Mouse (Mus musculus) kidney, postnatal 14 days (tissue): ENCODE results near the gene BC049352.

Experiments used
- DNase-seq: peaks from one replicate; pipeline ENCODE4 v3.0.0; 2022; ENCODE audit warnings: mixed read lengths

BC049352 gene

DNA sequence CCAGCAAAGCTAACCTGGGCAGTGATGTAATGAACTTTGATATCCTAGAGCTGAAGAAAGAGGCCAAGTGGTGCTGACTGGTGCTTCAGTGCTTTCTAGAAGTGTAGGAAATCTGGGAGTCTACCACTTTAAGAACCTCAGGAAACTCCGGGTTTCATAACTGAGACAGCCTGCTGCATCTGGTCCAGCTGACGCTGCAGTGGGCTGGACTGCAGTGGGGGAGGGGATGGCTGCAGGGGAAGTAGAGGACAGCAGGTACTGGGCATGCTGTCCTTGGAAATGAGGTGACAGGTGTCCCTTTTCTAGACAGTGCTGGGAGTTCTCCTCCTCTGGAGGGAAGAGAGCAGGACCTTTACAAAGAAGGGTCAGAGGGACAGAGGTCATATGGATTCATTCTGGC is at the start of gene BC049352:
BC049352 (plus strand) TSS at position 238 of the 400 bp plus-strand sequence.
- peak; percentile 48 for DNase-seq

DNA sequence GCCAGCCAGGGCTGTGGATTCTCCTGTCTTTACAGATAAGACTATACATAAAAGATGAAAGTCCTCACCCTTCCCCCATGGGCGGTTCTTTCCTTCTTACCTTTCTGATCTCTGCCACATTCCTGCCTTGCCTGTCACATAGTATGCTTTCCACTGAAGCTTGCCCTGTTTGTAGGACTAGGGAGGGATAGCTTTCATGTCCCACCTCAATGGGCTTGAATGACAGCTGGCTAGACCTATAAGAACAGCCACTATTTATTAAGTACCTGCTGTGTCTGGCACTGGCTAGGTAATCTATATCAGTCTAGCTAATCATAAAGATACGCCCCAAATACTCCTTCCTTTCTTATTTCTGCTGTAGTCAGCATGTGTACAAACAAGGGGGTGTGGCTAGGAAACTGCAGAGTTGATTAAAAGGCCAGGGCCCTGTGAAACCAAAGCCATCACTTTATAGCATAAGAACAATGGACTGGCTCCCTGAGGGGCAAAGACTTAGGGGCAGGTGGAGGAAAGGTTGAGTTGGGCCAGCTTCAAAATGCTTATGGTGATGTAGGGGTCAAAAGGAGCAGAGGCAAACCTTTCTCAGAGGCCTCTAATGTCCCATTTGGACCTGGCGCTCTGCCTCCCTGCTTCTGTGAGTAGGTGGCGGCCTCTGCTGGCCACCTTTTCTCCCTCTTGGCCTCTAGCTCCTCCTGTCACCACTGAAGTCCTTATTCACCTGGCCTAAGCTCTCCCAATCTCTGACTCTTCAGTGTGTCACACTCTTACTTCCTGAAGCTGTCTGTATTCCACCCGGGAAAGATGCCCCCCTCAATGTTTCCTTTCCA is 48.1 kb upstream of the BC049352 start:
- DNase-seq = peak; percentile 76

DNA sequence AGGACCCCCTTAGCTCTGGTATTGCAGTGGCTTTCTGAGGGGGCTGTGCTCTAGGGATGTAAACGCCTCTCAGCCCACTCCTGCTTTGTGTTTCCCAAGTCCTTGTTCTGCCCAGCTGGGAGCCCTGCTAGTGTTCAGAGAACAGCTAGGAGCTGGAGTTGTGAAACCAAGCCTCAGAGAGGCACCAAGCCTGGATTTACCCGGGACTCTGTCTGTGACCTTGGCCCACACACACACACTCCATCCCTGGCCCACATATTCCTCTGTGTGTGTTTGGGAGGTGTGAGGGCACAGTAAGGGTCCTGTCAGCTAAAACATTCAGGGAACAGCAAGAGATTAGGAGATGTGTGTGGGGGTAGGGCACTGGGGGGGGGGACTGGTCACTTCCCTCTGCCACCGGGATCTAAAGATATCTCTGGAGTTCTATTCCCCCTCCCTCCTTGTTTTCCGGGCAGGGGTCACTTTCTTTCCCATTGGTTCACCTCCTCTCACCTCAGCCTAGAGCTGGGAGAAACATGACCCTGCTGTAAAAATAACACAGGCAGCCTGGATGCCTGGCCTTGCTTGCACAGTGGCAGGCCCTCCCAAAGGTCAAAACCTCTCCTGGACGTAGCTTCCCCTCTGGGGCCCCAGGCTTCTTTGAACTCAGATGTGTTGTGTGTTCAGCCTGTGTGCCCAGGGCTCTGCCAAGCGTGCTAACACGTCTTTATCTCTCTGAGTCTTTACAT is 45.2 kb upstream of the BC049352 start:
- no peak for DNase-seq

DNA sequence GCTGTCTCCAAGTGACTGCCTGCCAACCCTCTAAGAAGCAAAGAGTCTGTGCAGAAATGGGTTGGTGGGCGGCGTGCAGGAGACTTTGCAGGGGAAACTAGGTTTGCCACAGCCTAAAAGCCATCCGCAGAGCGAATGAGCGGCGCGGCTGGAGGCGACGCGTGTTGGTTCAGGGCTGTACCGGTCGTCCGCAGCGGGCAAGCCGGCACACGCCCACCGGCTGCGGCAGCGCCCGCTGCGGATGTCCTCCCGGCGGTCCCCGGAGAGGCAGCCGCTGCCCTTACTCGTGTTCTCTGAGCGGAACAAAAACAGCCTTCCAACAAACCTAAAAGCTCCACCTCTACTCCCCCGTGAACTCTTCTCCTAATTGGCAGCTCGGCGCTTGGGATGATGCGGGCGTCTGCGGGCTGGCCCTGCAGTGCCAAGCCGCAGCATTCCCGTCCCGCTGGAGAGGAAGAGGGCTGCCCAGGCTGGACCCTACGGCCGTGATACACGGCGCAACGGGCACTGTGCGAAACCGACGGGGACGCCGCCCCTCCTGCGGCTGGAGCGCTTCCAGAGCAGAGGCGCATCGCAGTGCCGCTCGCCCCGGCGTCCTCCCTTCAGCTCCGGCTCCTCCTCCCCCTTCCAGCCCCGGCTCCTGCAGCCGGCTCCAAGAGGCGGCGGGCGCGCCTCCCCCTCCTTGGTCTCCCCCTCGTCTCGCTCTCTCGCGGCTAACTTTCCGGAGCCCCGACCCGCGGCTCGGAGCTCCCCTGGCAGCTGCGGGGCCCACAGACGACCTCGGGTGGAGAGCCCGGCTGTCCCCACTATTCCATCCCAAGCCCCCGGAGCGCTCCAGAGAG is 43.4 kb upstream of the BC049352 start, which contains the start of gene Scn4b:
Scn4b (plus strand) TSS at position 205 of the 842 bp plus-strand sequence.
- DNase-seq = peak; percentile 64

DNA sequence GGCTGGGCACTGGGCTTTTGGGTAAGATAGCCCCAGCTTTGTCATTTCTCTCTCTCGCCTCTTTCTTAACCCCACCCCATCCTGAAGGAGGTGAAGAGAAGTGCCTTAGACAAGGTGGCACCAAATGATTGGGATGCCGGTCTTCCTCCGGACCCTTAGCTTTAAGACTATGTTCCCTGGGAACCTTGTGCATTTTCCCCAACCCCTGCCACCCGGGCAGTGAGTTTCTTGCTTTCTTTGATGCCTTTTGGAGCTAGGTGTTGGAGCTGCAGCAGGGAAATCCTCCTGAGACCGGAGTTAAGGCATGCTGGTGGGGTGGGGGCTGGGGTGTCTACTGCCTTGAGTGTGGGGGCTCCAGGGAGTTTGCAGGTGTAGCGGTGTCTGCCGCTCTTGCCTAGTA is 42.7 kb upstream of the BC049352 start:
- DNase-seq = no peak

DNA sequence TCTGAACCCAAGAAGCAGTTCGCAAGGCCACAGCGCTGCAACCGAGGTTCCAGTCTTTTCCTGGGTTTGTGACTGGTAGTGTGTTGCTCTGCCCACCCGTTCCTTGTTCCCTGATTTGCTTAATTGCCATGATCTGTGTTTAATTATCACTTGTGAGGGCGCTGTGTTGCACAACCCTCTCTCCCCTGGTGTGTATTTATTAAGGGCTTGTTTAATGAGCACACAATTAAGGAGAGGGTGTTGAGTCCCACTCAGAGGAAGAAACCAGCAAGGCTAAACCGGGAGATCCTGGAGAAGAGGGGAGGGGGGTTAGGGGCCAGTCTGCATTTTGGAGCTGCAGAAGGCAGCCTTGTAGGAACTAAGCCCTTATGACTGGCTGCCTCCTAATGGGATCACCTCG is 40.9 kb upstream of the BC049352 start:
- DNase-seq = no peak

DNA sequence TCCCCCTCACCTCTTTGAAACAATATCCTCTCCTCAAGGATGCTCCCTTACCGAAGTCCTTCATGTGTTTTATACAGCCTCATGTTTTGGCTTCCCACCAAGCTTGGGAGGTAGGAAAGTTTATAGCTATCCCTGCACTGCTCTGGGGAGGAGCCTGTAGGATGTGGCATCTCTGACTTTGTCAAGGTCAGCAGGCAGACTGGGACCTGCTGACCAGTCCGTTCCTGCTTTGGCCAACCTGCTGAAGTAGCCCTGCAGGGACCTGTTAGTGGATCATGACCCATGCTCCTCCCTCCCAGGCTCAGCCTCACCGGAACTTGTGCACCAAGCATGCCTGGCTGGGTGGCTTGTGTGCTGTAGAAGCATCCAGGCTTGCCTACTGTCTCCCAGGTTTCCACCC is 39.1 kb upstream of the BC049352 start:
- peak; percentile 68 for DNase-seq

DNA sequence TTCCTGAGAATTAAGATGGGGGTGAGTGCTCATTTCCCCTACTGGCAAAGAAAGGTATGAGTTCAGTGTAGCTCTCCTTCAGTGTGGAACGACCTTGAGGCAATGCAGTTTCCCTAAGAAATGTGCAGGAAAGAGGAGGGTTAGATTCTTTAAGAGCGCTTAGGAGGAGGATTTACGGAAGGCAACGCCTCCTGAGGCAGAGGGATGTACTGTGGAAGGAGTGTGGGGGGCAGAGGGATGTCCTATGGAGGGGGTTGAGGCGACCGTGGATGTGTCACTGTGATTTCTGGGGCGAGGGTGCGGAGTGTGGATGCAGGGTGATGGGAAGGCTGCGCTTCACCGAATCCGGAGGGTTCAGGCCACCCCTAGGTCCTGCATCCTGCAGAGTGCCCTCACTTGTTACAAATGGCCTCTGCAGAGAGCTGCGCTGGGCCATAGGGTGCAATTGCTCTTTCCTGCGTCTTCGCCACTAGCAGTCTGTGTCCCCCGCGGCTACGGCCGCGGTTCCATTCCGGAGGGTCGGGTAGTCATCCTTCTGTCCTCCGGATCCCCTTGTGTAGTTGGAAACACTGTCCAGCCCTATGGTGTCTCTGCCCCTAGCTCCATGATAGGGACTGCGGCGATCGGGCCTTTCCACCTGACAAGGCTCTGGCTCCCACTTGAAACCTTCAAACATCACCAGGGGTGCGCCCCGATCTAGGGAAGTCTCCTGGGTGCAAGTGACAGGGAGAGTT is 36.1 kb upstream of the BC049352 start:
- DNase-seq = no peak

DNA sequence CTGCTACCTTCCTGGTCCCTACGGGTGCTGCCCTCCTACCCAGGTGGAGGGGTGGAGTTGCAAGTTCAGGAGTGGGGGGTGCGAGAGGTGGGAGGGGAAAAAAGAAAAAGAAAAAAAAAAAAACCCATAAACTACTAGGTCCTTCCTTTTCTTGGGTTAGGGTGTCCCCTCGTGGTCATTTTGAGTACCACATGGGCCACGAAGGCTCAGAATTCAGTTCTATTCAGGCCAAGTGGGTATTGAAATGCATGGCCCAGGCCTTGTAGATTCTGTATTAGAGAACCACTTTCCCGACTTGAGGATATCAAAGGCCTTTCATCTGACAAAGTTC is 35.6 kb upstream of the BC049352 start:
- peak; percentile 74 for DNase-seq

DNA sequence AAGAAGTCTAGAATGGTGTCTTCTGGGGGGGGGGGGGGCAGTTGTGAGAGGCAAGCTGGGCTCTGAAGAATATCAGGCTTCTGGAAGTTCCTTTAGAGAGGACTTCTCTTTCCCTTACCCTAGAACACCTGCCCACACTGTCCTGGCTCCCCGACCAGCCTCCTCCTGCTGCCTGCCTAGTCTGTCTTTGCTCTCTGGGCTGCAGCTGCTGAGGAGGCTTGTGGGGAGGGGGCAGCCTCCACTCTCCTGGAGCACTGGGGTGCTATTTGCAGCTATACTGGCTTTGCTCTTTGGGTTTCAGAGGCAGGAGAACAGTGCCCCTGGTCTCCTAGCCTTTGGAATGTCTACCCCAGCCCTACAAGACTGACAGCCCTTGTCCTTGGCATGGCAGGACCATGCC is 30.9 kb upstream of the BC049352 start:
- no peak for DNase-seq

DNA sequence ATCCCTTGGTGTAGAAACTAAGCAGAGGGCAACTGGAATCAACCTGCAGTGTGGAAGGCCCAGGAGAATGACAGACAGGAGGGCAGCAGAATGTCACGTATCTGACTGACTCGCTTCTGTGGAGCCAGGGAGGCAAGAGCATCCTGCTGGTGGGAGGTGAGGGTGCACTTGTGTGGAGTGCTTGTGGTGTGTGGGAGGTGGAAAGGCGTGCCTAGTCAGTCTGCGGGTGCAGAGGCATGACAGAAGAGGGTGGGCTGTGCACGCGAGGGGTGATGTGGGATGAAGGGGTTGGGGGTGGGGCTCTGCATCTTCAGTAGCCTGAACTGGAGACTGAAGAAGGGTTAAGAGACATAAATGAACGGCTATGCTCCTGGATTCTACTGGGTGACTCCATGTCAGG is 28.4 kb upstream of the BC049352 start:
- no peak for DNase-seq

DNA sequence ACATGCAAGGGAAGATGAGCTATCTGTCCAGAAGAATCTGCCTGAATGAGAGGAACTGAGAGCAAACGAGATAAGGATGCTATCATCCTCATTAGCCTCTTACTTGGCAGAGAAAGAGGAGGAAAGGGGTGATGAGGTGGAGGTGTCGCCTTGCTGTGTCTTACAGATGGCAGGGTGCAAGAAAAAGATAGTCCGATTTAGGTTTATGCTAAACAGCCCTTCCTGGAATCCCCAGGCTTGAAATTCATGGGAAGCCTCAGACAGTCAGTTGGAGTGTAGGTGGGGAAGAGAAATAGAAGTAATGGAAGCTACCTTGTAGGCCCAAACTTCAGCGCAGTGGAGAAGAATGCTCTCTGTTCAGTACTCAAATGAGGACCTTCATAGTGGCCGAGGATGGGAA is 13.9 kb upstream of the BC049352 start:
- DNase-seq = no peak

DNA sequence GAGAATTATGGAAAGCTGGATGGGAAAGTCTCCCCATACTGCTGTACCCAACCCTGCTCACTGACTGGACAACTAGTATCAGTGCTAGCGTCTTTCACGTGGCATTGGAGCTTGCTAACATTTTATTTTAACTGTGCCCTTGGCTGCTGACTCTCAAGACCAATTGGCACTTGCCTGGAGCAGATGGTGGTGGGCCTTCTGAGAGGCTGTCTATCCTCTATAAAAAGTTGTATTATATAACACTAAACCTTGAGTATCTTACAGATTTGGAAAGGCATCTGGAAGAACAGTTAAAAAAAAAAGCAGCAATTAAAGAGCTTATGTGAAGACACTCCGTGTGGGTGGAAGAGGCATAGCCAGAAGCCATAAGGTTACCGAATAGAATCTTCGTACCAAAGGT is 11.7 kb upstream of the BC049352 start:
- DNase-seq = no peak

DNA sequence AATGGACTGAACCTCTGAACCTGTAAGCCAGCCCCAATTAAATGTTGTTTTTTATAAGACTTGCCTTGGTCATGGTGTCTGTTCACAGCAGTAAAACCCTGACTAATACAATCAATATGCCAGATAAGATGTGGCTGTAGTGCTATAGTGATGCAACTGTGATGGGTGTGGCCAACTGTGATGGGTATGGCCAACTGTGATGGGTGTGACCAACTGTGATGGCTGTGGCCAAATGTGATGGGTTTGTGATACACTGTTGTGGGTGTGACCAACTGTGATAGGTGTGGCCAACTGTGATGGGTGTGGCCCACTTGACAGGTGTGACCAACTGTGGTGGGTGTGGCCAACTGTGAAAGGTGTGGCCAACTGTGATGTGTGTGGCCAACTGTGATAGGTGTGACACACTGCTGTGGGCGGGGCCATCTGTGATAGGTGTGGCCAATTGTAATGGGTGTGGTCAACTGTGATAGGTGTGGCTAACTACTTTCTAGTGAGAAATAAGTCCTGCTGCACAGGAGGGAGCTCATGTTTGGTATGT is 10.7 kb upstream of the BC049352 start:
- no peak for DNase-seq

DNA sequence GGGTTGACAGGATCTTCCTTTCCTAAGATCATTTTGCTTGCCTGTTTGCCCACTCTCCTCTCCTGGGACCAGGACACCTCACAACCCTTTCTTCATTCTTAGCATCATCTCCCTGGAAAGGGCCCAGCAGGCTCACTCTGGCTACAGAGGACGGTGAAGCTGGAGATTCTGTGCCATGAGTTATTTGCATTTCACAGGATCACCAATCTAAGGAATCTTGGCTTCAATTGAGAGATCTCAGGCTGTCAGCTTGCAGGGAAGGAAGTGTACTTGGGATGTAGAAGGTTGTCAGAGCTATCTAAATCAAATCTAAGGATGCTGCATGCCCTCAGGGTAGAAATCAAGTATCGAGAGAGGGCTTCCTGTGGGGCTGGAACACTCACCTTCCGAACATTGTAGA is 8.3 kb upstream of the BC049352 start:
- no peak for DNase-seq

DNA sequence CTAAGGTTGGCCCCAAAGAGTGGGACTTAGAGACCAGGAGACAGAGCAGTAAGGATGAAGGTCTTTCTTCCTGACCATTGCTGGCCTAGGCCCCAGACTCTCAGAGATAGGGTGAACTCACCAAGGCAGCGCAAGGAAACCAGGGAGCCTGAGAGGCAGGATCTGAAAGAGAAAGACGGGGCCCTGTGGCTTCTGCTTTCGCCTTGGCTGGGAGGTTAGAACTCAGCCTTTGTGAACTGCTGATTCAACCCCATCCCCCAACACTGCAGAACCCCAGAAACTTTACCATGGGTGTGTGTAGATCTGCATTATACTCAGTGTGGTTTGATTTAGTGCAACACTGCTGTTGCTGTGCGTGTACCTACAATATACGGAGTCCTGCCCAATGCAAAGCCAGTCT is 2.5 kb upstream of the BC049352 start:
- DNase-seq = no peak

DNA sequence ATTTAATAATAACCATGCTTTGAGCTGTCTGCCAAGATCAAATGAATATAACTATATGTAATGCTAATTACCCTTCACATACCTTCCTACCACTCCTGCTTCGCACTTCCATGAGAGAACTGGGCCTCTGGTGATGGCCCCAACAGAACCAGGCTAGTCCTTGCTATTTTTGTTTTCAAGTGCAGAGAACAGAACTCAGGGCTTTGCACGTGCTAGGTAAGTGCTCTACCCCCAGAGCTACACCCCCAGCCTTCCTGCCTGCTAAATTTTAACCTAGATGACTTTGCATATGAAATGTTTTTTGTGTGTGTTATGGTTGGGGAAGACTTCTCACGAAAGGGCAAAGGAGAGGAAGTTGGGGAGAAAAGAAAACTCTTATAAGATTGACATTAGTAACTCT is 714 bp downstream of the BC049352 start:
- DNase-seq = no peak

DNA sequence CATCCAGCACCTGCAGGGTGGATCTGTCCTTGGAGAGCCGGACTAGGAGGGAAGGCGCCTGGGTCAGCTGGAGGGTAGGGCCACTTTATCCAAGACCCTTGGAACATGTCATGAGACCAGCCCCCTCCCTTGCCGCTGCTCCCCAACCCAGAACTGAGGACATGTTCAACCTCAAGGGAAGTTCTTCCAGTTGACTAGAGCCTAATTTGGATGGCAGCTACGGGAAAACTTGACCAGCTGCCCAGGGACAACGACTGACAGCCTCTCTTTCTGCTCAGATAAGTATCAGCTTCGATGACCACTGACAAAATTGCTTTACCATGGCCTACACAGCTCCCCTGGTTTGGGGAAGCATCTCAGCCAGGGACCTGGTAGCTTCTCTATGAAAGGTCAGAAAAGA is 1.5 kb downstream of the BC049352 start:
- DNase-seq = no peak

DNA sequence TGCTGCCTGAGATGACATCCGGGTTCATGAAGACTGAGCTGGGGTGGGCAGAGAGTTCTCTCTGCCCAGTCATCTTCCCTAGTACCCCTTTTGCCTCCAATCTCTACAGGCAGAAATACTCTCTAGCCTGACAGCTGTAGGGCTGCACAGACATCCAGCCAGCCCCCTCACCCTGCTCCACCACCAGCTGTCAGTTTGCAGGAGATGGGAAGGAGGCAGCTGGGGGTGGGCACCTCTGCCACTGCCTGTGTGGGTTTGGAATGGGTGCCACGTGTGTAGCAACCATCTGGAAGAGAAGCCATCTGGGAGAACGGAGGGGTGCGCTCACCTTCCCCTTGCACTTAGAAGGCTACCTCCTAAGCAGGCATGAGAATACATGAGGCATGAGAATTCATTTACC is 3.4 kb downstream of the BC049352 start:
- DNase-seq = no peak

DNA sequence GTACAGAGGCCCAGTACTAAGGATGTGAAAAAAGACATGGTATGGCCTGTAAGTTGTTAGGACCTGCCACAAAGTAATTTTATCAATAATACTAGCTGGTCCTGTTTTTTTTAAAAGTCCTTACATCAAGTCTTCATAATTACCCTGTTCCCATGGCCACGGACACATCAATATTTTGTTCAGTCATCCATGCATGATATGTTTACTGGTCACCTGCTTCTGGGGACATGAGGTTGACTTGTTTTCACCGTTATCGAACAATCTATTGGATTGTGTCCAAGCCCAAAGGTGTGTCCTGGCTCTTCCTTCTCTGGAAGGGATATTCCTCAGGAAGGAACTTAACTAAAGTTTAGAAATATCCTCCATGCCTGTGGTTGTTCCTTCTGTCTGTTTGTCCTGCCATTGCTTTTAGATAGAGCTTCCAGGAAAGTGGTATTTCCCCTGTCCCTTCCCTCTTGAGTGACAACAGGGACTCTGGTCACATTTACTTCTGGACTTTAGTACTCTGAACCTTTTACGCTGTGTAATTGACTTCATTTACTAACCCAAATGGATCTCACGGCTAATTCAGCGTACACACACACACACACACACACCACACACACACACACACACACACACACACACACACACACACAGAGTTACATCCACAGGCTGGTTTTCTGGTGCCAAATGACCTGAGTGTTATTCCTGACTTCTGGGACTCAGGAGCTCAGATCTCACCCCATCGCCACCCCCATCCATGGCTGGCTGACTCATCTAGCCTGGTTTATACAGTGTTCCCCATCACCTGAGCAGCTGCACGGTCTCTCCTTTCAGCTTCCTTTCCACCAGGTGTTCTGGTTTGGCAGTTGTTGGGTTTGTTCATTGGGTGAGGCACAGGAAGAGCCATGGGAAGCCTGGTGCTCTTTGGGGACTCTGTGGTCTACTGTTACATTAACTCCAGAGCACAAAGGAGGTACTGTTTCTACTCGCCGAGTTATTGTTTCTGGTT is 7.1 kb downstream of the BC049352 start:
- DNase-seq = no peak

DNA sequence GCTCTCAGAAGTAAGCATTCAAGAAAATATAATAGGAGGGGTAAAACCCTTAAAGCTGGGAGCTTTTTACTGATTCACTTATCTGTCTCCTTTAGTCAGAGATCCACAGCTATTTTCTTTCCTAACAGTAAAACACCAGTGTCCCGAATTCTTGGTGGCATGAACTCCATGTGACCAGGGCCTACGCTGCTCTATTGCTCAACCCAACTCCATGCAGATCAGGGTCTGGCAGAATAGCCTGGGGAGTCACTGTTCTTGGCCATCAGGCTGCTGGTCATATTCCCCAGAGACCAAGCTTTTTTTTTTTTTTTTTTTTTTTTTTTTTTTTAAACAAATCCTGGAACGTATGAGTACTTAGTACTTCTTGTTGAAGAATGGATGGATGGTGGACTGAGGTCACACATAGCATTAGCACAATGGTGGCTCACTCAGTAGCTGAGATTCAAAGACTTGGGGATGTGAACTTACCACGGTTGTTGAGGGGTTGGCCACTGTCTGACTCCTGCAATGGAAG is 7.9 kb downstream of the BC049352 start:
- no peak for DNase-seq
